In the genomic region with DNA sequence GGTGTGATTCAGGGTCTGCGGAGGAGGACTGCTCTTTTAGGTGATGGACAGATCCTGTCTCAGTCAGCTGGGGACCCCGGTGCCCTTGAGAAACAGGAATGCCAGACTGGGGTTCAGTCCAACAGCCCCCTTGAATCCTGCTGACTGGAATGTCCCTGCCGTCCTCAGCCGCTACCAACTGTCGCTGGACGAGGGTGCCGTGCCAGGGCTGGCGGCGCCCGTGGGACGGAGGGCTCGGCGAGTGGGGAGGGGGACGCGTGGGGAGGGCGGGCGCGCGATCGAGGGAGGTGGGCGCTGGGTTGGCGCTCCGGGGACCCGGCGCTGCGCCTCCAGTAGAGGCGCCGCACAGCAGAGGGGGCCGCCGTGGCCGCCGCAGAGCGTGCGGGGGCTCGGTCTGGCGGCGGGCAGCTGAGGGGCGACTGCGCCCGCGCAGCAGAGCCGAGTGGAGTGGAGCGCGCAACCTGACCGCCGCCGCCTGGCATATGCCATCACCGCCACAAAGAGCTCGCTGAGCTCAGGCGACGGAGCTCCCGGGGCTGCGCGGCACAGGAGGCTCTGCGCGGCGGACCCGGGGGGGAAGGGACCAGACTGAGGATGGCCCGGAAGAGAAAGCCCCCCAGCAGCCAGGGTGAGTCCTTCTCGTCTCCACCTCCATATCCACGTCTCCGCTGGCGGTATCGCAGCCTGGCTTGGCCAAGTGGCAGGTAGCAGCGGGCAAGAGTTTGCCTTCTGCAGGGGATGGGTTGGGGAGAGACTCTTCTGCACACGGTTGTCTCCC, we compare ENCODE assay signal across 8 mouse cellular contexts. TPM values are rescaled to one million over a fixed set of nuclear protein-coding genes. Genes with fewer than 3 reads are reported as not detected.
A peak's percentile ranks its signal among the peaks of the same experiment; 100 is the strongest.
DNase-seq lines count a peak whose midpoint lies in the region; ATAC-seq lines count a peak whose summit lies in the region.

A gene (plus strand): TSS at position 266 of the 778 bp plus-strand sequence.

- peaks cover 8% of the 10 kb centered on the region; the same call in 1 of the 2 replicates for H3K4me1 ChIP-seq in kidney, embryonic 16.5 days (ENCODE audit: insufficient read depth, low read length)
- H3K4me1 ChIP-seq in forebrain, embryonic 15.5 days, result peaks cover 22% of the 10 kb centered on the region
- peaks cover 13% of the 10 kb centered on the region for H3K4me1 ChIP-seq in midbrain, embryonic 11.5 days (ENCODE audit: control insufficient read depth, insufficient read depth, low read length)

- intact Hi-C loops in gastrocnemius, postnatal 36 days (cut with DNase I), result no loop called here

- no peaks in the 10 kb centered on the region for H3K36me3 ChIP-seq in kidney, embryonic 16.5 days (ENCODE audit: insufficient read depth, low read length)
- H3K36me3 ChIP-seq in forebrain, embryonic 15.5 days, result no peaks in the 10 kb centered on the region
- no peaks in the 10 kb centered on the region for H3K36me3 ChIP-seq in midbrain, embryonic 11.5 days (ENCODE audit: control insufficient read depth, insufficient read depth, low read length)

- no peak within 1 kb of the TSS for H3K27ac ChIP-seq in kidney, embryonic 16.5 days (ENCODE audit: low read length)
- H3K27ac ChIP-seq in forebrain, embryonic 15.5 days (replicated peaks), result peak within 1 kb of the TSS; percentile 65
- H3K27ac ChIP-seq in midbrain, embryonic 11.5 days (ENCODE audit: low read depth, low read length), result no peak within 1 kb of the TSS

- H3K4me2 ChIP-seq in kidney, embryonic 16.5 days (replicated peaks; ENCODE audit: low read depth, low read length), result peak within 1 kb of the TSS; percentile 96
- H3K4me2 ChIP-seq in forebrain, embryonic 15.5 days (replicated peaks), result peak within 1 kb of the TSS; percentile 99
- H3K4me2 ChIP-seq in midbrain, embryonic 11.5 days, result peak within 1 kb of the TSS; percentile 97

- H3K9ac ChIP-seq in kidney, embryonic 16.5 days (replicated peaks; ENCODE audit: low read length), result peak within 1 kb of the TSS; percentile 59
- H3K9ac ChIP-seq in forebrain, embryonic 15.5 days (replicated peaks), result peak within 1 kb of the TSS; percentile 83
- peak within 1 kb of the TSS; percentile 77 for H3K9ac ChIP-seq in midbrain, embryonic 11.5 days (ENCODE audit: low read length)

- under 1% methylated on average over 65 of the region's 66 CpGs for WGBS in kidney, embryonic 16.5 days
- under 1% methylated on average over 65 of the region's 66 CpGs for WGBS in forebrain, embryonic 15.5 days
- under 1% methylated on average over 63 of the region's 66 CpGs for WGBS in midbrain, embryonic 11.5 days

- DNase-seq in kidney, adult 11 months, result no peak
- DNase-seq in cerebellum, adult 11-12 months, result peak; percentile 38
- DNase-seq in layer of hippocampus, adult 9-11 months, result peak; percentile 43
- peak; percentile 93 for DNase-seq in midbrain, embryonic 11.5 days (ENCODE audit: low spot score, missing footprints)
- DNase-seq in urinary bladder, adult 18-20 months (ENCODE audit: low spot score in 2 of 2), result no peak
- no peak for DNase-seq in gastrocnemius, postnatal 36 days

- peak within 1 kb of the TSS; percentile 55 for H3K4me3 ChIP-seq in kidney, embryonic 16.5 days (ENCODE audit: low read length)
- peak within 1 kb of the TSS; percentile 79 for H3K4me3 ChIP-seq in forebrain, embryonic 15.5 days
- H3K4me3 ChIP-seq in midbrain, embryonic 11.5 days (ENCODE audit: low read depth, low read length), result peak within 1 kb of the TSS; percentile 57

- ATAC-seq in kidney, embryonic 16.5 days (ENCODE audit: low FRiP score, low TSS enrichment), result peak; percentile 78
- peak; percentile 89 for ATAC-seq in forebrain, embryonic 15.5 days (replicated peaks)
- ATAC-seq in midbrain, embryonic 11.5 days (ENCODE audit: low FRiP score), result peak; percentile 84

- H3K9me3 ChIP-seq in kidney, embryonic 16.5 days (ENCODE audit: low read length), result no peaks in the 10 kb centered on the region
- H3K9me3 ChIP-seq in forebrain, embryonic 15.5 days, result no peaks in the 10 kb centered on the region
- H3K9me3 ChIP-seq in midbrain, embryonic 11.5 days (ENCODE audit: control insufficient read depth, low read length), result no peaks in the 10 kb centered on the region

- H3K27me3 ChIP-seq in kidney, embryonic 16.5 days (ENCODE audit: insufficient read depth, low read length), result peaks cover 44% of the 10 kb centered on the region
- H3K27me3 ChIP-seq in forebrain, embryonic 15.5 days, result no peaks in the 10 kb centered on the region
- H3K27me3 ChIP-seq in midbrain, embryonic 11.5 days (ENCODE audit: control insufficient read depth, insufficient read depth, low read length), result peaks cover 20% of the 10 kb centered on the region

RNA-seq across cellular contexts. Expression of the gene that starts here (rescaled TPM):
- polyA plus RNA-seq in kidney, embryonic 16.5 days (2015; fragmentation: Nextera tagmentation; extraction: Ambion mirVana), result 0.53 and 0.65 TPM in 2 replicates
- 7.9 and 8.4 TPM in 2 replicates for polyA plus RNA-seq in forebrain, embryonic 15.5 days (2015; fragmentation: Nextera tagmentation; extraction: Ambion mirVana)
- polyA plus RNA-seq in midbrain, embryonic 11.5 days (2014; fragmentation: Nextera tagmentation; extraction: Ambion mirVana), result 4.6 and 5.4 TPM in 2 replicates
- under 1 TPM; 0.05 to 0.10 TPM for total RNA-seq in gastrocnemius, postnatal 36 days (2021)

Comparison
In these comparisons a context has a peak if more than half of its experiments do, and no peak if none do; other contexts are left out.
1. Peak in ATAC-seq, H3K4me3 ChIP-seq, H3K9ac ChIP-seq and H3K4me2 ChIP-seq in kidney, embryonic 16.5 days; RNA of the gene not detected or under 1 TPM.
2. DNase-seq: peak in cerebellum, adult 11-12 months (single experiment), layer of hippocampus, adult 9-11 months (single experiment) and midbrain, embryonic 11.5 days (single experiment); none in kidney, adult 11 months (single experiment), urinary bladder, adult 18-20 months (0 of 2) and gastrocnemius, postnatal 36 days (0 of 2).
3. Peak in every context shown above with its lines, with median percentiles within 50 percentile points of each other: ATAC-seq, H3K4me2 ChIP-seq, H3K4me3 ChIP-seq and H3K9ac ChIP-seq.